Mouse (Mus musculus) monocyte, adult 2 months (primary cell): ENCODE measurements around the gene Speg.

ENCODE experiments used
- DNase-seq, 2 experiments: peaks; one replicate each; pipeline ENCODE4 v3.0.0; 2022; ENCODE audit warnings: low spot score in 2 of 2, low read depth in 1 of 2

Gene Speg

GRCm38 (mm10) chr1:75458025-75458788 lies 83.1 kb downstream of the Speg start:
- DNase-seq, result no peak

GRCm38 (mm10) chr1:75458789-75459684 lies 83.9 kb downstream of the Speg start:
- DNase-seq, result no peak

GRCm38 (mm10) chr1:75460297-75460696 lies 85.2 kb downstream of the Speg start:
- no peak for DNase-seq

GRCm38 (mm10) chr1:75462636-75463035 lies 87.5 kb downstream of the Speg start:
- DNase-seq, result no peak

- DNase-seq, result no peak
These were observed 88.6 kb downstream of the Speg start for GRCm38 (mm10) chr1:75463652-75464204.

GRCm38 (mm10) chr1:75467215-75467927 lies 92.3 kb downstream of the Speg start:
- DNase-seq, result peak in 1 of 2 experiments; percentile 25

- no peak for DNase-seq
These were observed 94.3 kb downstream of the Speg start for GRCm38 (mm10) chr1:75469287-75469825.

GRCm38 (mm10) chr1:75476441-75476840 lies 101.3 kb downstream of the Speg start:
- no peak for DNase-seq

GRCm38 (mm10) chr1:75477264-75477965 lies 102.3 kb downstream of the Speg start:
- peak in 1 of 2 experiments; percentile 26 for DNase-seq

GRCm38 (mm10) chr1:75477966-75478290 lies 102.8 kb downstream of the Speg start:
- no peak for DNase-seq

- DNase-seq, result no peak
These were observed 103.4 kb downstream of the Speg start for GRCm38 (mm10) chr1:75478497-75478896.

GRCm38 (mm10) chr1:75478916-75479634 lies 104.0 kb downstream of the Speg start, which contains the start of the genes Chpf and Tmem198:
TSS of gene Chpf (minus strand) at chr1:75479307.
TSS of gene Tmem198 (plus strand) at chr1:75479532.
- peak; percentile 66 to 84 for DNase-seq

- DNase-seq, result no peak
These were observed 104.5 kb downstream of the Speg start for GRCm38 (mm10) chr1:75479635-75479989.

GRCm38 (mm10) chr1:75480036-75480435 lies 104.9 kb downstream of the Speg start:
- no peak for DNase-seq

GRCm38 (mm10) chr1:75480735-75481134 lies 105.6 kb downstream of the Speg start:
- no peak for DNase-seq
